Mouse (Mus musculus) cortical plate, adult 2 months (tissue): ENCODE measurements at regions not wholly inside any gene's neighbourhood (a gene's known extent, or its start where the extent isn't known, plus 50 kb on each side); places are given as distances from the start of the nearest gene placed in this dataset.

Source experiments
- H3K27ac ChIP-seq: fragments of 200-500 bp; 2 replicates; pipeline ENCODE4 v1.5.1; 2012; ENCODE audit warnings: low read length, control low read depth, inconsistent platforms; ENCODE audit not compliant: insufficient read depth
- H3K4me1 ChIP-seq: fragments of 200-500 bp; 2 replicates; pipeline ENCODE4 v1.6.1; 2011; ENCODE audit warnings: low read length; ENCODE audit not compliant: control insufficient read depth, insufficient read depth
- H3K4me3 ChIP-seq: fragments of 200-500 bp; 2 replicates; pipeline ENCODE4 v1.5.1; 2011; ENCODE audit warnings: mild to moderate bottlenecking, low read length, control low read depth; ENCODE audit not compliant: insufficient read depth
- CTCF ChIP-seq: fragments of 200-500 bp; IDR thresholded peaks from 2 replicates; pipeline ENCODE4 v1.5.1; 2011; ENCODE audit warnings: mild to moderate bottlenecking, control low read depth, low read length; ENCODE audit not compliant: insufficient read depth; ENCODE audit errors: extremely low read depth
- POLR2A ChIP-seq: fragments of 200-500 bp; IDR thresholded peaks from 2 replicates; pipeline ENCODE4 v1.6.1; 2011; ENCODE audit warnings: mild to moderate bottlenecking, low read length, control low read depth; ENCODE audit not compliant: insufficient read depth; ENCODE audit errors: extremely low read depth

DNA sequence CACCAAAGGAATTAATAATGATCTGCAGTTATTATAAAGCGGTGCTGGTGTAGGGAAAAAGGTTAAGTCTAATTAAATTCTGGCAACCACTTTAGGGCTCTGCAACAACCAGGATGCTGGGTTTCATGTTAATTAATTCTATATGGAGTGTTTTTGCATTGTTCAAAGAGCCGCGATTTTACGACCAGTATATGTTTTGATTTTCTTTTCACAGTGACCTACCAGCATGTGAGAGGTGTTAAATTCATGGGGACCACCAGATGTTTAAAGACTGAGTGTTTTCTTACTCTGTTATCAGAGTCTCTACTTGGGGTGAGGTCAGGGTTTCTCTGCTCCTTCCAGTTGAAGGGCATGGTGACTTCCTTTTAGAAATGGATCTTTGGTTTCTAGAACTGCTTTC is 164.8 kb upstream of the Zmiz1 start:
- Histone ChIP-seq H3K27ac (no peak overlapping the region), H3K4me3 (no peak overlapping the region), H3K4me1 (no peaks in the 10 kb centered on the region)
- TF ChIP-seq POLR2A (no peak), CTCF (no peak)

DNA sequence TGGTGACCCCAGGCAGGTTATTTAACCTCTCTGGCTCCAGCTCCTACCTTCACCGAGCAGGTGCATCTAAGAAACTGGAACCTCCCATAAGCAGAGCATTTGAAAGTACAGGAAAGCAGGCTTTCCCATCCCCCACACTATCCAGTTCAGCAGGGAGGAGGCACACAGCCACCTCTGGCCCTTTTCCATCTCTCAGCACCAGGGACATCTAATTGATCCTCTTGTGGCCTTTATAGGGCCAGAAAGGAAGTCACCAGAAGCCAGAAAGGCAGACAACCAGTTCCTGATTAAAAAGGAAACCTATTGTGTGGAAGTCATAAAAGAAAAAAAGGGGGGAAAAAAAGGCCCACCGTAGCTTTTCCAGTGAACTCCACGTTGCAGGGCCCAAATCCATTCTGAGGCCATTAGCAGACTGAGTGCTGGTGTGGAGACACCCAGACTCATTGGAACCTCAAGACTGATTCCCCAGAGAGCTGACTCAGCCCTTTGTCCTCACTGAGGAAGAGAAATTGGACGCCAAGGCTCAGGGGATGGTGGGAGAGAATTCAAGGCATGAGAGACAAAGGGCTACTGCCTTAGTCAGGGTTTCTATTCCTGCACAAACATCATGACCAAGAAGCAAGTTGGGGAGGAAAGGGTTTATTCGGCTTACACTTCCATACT is 163.2 kb upstream of the Zmiz1 start:
- TF ChIP-seq POLR2A (no peak), CTCF (no peak)
- Histone ChIP-seq H3K4me3 (no peak overlapping the region), H3K4me1 (no peaks in the 10 kb centered on the region), H3K27ac (no peak overlapping the region)

DNA sequence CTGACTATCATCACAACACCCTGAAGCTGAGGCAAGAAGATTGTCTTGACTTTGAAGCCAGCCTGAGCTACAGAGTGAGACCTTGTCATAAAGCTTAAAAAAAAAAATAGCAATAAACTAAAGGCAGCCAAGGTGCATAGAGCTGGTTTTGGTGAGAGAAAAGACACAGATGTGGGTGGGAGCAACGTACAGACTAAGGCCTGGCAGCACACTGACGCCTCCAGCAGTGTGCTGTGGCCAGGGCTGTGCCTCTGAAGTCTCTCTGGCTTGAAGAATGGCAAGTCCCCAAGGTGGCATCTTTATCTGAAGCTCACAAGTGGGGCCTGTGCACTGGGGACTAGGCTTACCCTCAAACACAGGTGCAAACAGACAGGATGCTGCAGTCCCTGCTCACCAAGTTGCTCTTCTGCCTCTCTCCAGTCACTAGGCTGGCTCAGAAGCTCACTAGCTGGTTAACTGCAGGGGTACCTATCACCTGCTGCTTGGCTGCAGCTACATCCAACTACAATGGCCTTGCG is 159.3 kb upstream of the Zmiz1 start:
- H3K27ac ChIP-seq: no peak overlapping the region
- no peak for TF ChIP-seq POLR2A
- no peak for TF ChIP-seq CTCF
- no peaks in the 10 kb centered on the region for H3K4me1 ChIP-seq
- no peak overlapping the region for H3K4me3 ChIP-seq

DNA sequence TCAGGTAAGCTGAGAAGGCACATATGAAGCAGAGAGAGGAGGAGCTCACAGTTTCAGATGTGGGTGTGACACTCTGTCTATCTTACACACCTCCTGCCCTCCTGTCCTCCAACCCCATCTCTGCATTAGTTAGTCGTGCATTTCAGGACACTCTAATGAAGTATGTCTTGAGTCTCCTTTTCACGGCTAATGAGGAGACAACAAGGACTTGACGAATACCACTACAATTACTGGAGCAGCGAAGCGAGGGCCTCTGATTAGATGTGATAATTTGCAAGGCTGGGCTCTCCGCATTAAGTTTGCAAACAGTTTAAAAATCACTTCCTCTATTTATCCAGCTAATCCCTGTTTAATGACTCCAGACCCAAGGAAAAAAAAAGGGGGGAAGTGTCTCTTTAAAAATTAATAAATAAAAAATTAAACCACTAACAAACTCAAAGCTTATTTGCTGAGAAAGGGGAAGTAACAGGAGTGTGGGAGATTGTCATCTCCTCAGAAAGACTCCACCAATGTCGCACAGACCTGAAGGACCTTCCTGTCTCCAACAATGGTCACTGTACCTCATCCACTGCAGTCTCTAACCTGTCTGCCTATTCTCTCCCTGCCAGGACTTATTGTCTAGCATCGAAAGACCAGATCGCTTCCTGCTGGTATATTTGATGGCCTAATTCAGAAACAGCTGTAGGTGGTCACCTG is 157.5 kb upstream of the Zmiz1 start:
- H3K4me3 ChIP-seq: no peak overlapping the region
- no peak overlapping the region for H3K27ac ChIP-seq
- H3K4me1 ChIP-seq: no peaks in the 10 kb centered on the region
- TF ChIP-seq POLR2A: no peak
- TF ChIP-seq CTCF: no peak

DNA sequence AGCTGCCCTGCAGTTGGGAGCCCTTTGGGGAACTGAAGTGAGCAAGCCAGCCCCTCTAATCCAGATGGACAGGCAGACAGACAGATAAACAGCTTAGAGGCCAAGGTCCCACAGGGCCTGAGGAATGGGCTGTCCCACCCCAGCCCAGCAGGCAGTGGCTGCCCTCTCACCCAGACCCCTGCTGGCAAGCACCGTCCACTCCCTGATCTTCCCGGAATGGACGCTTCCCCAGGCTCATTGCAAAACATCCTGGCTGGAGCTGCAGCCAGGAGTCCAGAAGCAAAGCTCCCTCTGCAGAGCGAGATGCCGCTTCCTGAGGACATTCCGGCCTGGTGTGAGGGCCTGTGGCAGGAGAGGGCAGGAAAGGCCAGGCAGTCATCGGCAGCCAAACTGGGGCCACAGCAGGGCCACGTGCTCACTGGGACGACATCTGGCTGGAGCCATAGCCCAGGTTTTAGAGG is 154.6 kb upstream of the Zmiz1 start:
- peak overlapping the region; percentile 72 for H3K27ac ChIP-seq
- TF ChIP-seq POLR2A (no peak), CTCF (no peak)
- H3K4me1 ChIP-seq: no peaks in the 10 kb centered on the region
- H3K4me3 ChIP-seq: no peak overlapping the region

DNA sequence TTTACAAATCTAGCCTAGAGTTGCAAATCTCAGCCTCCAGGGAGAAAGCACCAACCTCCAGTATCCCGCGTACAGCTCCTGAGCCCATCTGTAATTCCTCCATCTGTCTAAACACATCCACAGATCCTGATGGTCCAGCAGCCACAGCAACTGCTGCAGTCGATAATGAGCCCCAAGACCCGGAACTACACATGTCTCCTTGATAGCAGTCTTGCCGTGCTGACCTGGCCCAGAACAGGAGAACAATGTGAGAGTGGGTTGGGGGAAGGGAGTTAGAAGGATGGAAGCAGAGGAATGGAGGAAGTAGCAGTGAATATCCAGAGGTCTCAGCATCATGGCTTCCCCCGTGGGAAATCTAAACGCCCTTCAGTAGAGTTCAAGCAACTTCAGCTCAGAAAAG is 152.8 kb upstream of the Zmiz1 start:
- Histone ChIP-seq H3K4me3 (no peak overlapping the region), H3K27ac (no peak overlapping the region), H3K4me1 (no peaks in the 10 kb centered on the region; the same call in 1 of the 2 replicates)
- no peak for TF ChIP-seq POLR2A
- no peak for TF ChIP-seq CTCF

DNA sequence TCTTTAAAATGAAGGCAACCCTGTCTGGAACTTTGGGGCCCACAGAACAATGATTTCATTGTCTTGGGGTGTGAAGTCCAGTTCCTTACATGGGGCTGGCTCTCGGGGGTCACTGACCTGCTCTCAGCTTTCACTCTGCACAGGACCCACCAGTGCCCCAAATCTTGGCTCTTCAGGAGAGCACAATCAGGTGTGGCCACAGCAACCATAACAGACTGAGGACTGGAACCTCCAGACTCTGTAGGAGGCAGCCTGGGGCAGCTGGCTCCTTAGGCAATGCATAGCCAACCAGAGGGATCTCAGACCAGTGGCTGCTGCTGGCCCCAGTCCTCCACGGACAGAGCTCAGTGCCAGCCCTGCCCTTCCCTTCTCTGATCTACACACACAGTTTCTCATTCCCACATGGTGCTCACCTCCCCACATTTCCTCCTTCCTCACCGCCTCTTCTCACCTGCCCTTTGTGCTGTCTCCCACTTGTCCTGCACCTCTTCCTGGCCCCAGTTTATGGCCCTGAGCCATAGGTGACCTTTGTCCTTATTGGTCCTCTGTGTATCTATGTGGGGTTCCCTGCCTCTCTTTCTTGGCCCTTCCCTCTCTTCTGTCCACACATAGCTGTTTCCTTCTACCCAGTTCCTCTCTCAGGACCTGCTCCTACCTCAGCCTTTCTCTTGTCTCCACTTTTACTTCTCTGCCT is 151.9 kb upstream of the Zmiz1 start:
- H3K27ac ChIP-seq: no peak overlapping the region
- H3K4me1 ChIP-seq: no peaks in the 10 kb centered on the region; the same call in 1 of the 2 replicates
- TF ChIP-seq CTCF: no peak
- TF ChIP-seq POLR2A: no peak
- H3K4me3 ChIP-seq: no peak overlapping the region

DNA sequence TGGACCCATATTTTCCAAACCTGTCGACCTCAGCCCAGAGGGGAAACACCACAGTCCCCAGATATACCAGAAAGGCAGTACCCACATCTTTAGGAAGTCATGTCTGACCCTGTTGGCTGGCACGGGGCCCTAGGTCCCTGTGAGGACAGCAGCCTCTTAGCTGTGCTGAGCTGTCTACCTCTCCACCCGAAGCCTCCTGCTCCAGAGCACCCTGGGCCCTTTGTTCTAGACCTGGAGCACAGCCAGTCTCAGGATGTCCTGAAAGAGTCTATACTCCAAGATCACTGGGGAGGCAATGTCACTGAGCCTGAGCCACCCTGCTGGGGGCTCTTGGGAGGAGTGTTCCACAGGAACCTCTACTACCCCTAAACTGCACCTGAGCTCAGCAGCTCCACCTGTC is 150.9 kb upstream of the Zmiz1 start:
- Histone ChIP-seq H3K27ac (no peak overlapping the region), H3K4me3 (no peak overlapping the region), H3K4me1 (peaks cover 2% of the 10 kb centered on the region)
- TF ChIP-seq CTCF (no peak), POLR2A (no peak)

DNA sequence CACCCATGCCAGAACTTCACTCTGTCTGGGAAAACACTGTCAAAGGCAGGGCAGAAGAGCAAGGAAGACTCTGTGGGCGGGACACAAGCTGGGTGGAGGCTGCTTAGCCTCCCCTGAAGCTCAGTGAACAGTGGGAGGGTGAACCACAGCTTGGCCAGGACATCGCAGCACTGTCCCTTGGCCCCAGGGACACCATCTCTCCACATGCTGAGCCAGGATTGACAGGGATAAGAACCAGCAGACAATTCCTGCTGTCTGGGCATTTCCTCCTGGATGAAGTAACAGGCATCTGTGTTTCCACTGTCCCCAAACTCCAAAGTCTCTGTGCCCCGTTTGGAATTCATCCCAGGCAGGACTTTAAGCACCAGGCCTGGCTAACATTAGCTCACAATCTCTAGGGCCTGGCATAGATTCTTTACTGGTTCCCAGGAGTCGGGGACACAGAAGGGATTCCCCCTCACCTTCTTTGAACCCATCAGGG is 148.3 kb upstream of the Zmiz1 start:
- TF ChIP-seq CTCF (no peak), POLR2A (no peak)
- Histone ChIP-seq H3K27ac (no peak overlapping the region), H3K4me1 (peaks cover 2% of the 10 kb centered on the region), H3K4me3 (no peak overlapping the region)
